ENCODE assay signal across 30 mouse cellular contexts in genomic region chr3:126505685-126506084, GRCm38 (mm10).
A peak's percentile ranks its signal among the peaks of the same experiment; 100 is the strongest.
DNase-seq lines count a peak whose midpoint lies in the region; ATAC-seq and TF ChIP-seq lines count a peak whose summit lies in the region.
"Had no signal": no experiment of that assay in that cellular context is flagged by ENCODE, and none has a peak within 500 bp of the region (broad histone marks: within the 10 kb centered on the region; RNA-seq: fewer than 3 reads in every experiment).

No protein-coding gene starts in this region.

- peak; percentile 54 for ATAC-seq in Patski
- peak; percentile 86 for ATAC-seq in limb, embryonic 13.5 days (ENCODE audit: low FRiP score, low read depth)
- no peak for ATAC-seq in liver, embryonic 12.5 days
- ATAC-seq: forebrain, embryonic 14.5 days; hindbrain, embryonic 16.5 days; intestine, embryonic 16.5 days; midbrain, embryonic 16.5 days had no signal

- H3K9me3 ChIP-seq in limb, embryonic 13.5 days, result peaks cover 17% of the 10 kb centered on the region
- H3K9me3 ChIP-seq in liver, embryonic 12.5 days (replicated peaks), result no peaks in the 10 kb centered on the region
- H3K9me3 ChIP-seq: limb, embryonic 15.5 days; liver, embryonic 15.5 days; stomach, embryonic 15.5 days had no signal

- H3K4me3 ChIP-seq in limb, embryonic 13.5 days, result no peak overlapping the region
- H3K4me3 ChIP-seq in liver, embryonic 12.5 days, result no peak overlapping the region
- H3K4me3 ChIP-seq: heart, embryonic 13.5 days; hindbrain, embryonic 10.5 days; limb, embryonic 15.5 days; liver, embryonic 15.5 days; stomach, embryonic 15.5 days had no signal

- no peaks in the 10 kb centered on the region for H3K27me3 ChIP-seq in Patski
- H3K27me3 ChIP-seq in limb, embryonic 13.5 days, result peaks cover 8% of the 10 kb centered on the region; the same call in 1 of the 2 replicates
- H3K27me3 ChIP-seq in liver, embryonic 12.5 days (replicated peaks), result no peaks in the 10 kb centered on the region
- H3K27me3 ChIP-seq: heart, embryonic 13.5 days; limb, embryonic 15.5 days; liver, embryonic 15.5 days; stomach, embryonic 15.5 days had no signal

- 10% methylated on average over 1 of the region's 1 CpGs for WGBS in limb, embryonic 13.5 days
- WGBS in liver, embryonic 12.5 days (ENCODE audit: insufficient replicate concordance), result 37% methylated on average over 1 of the region's 1 CpGs

- no peak for TF ChIP-seq CTCF in Patski (IDR thresholded peaks at IDR 0.05)

- H3K4me1 ChIP-seq in limb, embryonic 13.5 days, result peaks cover 9% of the 10 kb centered on the region; the same call in 1 of the 2 replicates
- H3K4me1 ChIP-seq in liver, embryonic 12.5 days, result no peaks in the 10 kb centered on the region
- H3K4me1 ChIP-seq: heart, embryonic 13.5 days; hindbrain, embryonic 10.5 days; limb, embryonic 15.5 days; liver, embryonic 15.5 days; stomach, embryonic 15.5 days had no signal

- H3K9ac ChIP-seq in limb, embryonic 13.5 days, result no peak overlapping the region
- no peak overlapping the region for H3K9ac ChIP-seq in liver, embryonic 12.5 days
- H3K9ac ChIP-seq: heart, embryonic 13.5 days; limb, embryonic 15.5 days; liver, embryonic 15.5 days; lung, embryonic 14.5 days; stomach, embryonic 15.5 days had no signal

- CTCF ChIA-PET in Patski (lab: Charles Lee), result interaction anchor here (1.3 to 1.5 kb wide), 3 partner anchors 14 to 49 kb away, joined by 3 to 4 read pairs (median 4); no protein-coding TSS in a partner anchor

- H3K4me2 ChIP-seq in limb, embryonic 13.5 days (replicated peaks), result no peak overlapping the region
- H3K4me2 ChIP-seq in liver, embryonic 12.5 days, result no peak overlapping the region
- H3K4me2 ChIP-seq: heart, embryonic 13.5 days; limb, embryonic 15.5 days; liver, embryonic 15.5 days; lung, embryonic 14.5 days; midbrain, embryonic 11.5 days; stomach, embryonic 15.5 days had no signal

- POLR2A ChIA-PET in Patski (lab: Charles Lee), result interaction anchor here (0.5 kb wide), 1 partner anchor 13 kb away, joined by 6 read pairs; no protein-coding TSS in a partner anchor

- DNase-seq in 3T3-L1 (ENCODE audit: low read depth, low spot score) (peak; percentile 91), Patski (ENCODE audit: low read depth, low spot score) (peak; percentile 25)
- peak; percentile 94 for DNase-seq in forelimb bud, embryonic 11.5 days (ENCODE audit: low read depth, low spot score)
- DNase-seq in left cerebral cortex, adult 8-10 months (ENCODE audit: low spot score in 2 of 2), result no peak
- no peak for DNase-seq in urinary bladder, postnatal 10 days (ENCODE audit: low spot score)
- DNase-seq: adrenal gland, adult 8-10 months; B cell, adult 2 months; cerebellum, adult 2 months; cerebellum, postnatal 14 days; heart, postnatal 10 days; kidney, adult 8-10 months; kidney, postnatal 4 days; layer of hippocampus, postnatal 36 days; lung, embryonic 14.5 days; lung, postnatal 14 days; right cerebral cortex, postnatal 25 days; thymus, postnatal 25 days had no signal

- in situ Hi-C loops in Patski (cut with MboI; ENCODE audit: low pct_unique_long_range_greater_than_20kb), result no loop called here

- H3K36me3 ChIP-seq in limb, embryonic 13.5 days, result no peaks in the 10 kb centered on the region
- H3K36me3 ChIP-seq in liver, embryonic 12.5 days, result no peaks in the 10 kb centered on the region
- H3K36me3 ChIP-seq: heart, embryonic 13.5 days; hindbrain, embryonic 10.5 days; limb, embryonic 15.5 days; liver, embryonic 15.5 days; stomach, embryonic 15.5 days had no signal

- H3K27ac ChIP-seq in limb, embryonic 13.5 days, result no peak overlapping the region
- no peak overlapping the region for H3K27ac ChIP-seq in liver, embryonic 12.5 days
- H3K27ac ChIP-seq: heart, embryonic 13.5 days; hindbrain, embryonic 10.5 days; kidney, postnatal 0 days; limb, embryonic 15.5 days; liver, embryonic 15.5 days; stomach, embryonic 15.5 days had no signal

Comparison
In these comparisons a context has a peak if more than half of its experiments do, and no peak if none do; other contexts are left out.
1. DNase-seq: peak in 3T3-L1 (single experiment), Patski (single experiment) and forelimb bud, embryonic 11.5 days (single experiment); none in left cerebral cortex, adult 8-10 months (0 of 2) and urinary bladder, postnatal 10 days (single experiment).